Mouse (Mus musculus) liver, embryonic 16.5 days (tissue): ENCODE data around the gene Gins1. TPM values are rescaled to one million over a fixed set of nuclear protein-coding genes. Genes with fewer than 3 reads are reported as not detected.

Experiments used
- ATAC-seq: fragments of 200-750 bp; cut with Nextera tagmentation; 2 replicates; pipeline ENCODE4 v1.8.0; 2017; ENCODE audit warnings: low read depth, mild to moderate bottlenecking, moderate number of reproducible peaks, moderate library complexity
- H3K27ac ChIP-seq: fragments of 300-500 bp; sonication (generic); 2 replicates; pipeline ENCODE4 v1.5.1; 2014; ENCODE audit warnings: mild to moderate bottlenecking, low read length
- H3K27me3 ChIP-seq: fragments of 300-500 bp; sonication (generic); 2 replicates; pipeline ENCODE4 v1.6.1; 2014; ENCODE audit warnings: low read depth, low read length, mixed read lengths; ENCODE audit not compliant: control insufficient read depth, insufficient read depth
- H3K36me3 ChIP-seq: fragments of 300-500 bp; sonication (generic); 2 replicates; pipeline ENCODE4 v1.6.1; 2014; ENCODE audit warnings: mild to moderate bottlenecking; ENCODE audit not compliant: control insufficient read depth, insufficient read depth
- H3K4me1 ChIP-seq: fragments of 300-500 bp; sonication (generic); 2 replicates; pipeline ENCODE4 v1.6.1; 2014; ENCODE audit warnings: low read depth, low read length, mixed read lengths; ENCODE audit not compliant: control insufficient read depth
- H3K4me2 ChIP-seq: fragments of 300-500 bp; sonication (generic); 2 replicates; pipeline ENCODE4 v1.6.1; 2014; ENCODE audit warnings: low read depth, low read length, mixed read lengths
- H3K4me3 ChIP-seq: fragments of 300-500 bp; sonication (generic); 2 replicates; pipeline ENCODE4 v1.5.1; 2014; ENCODE audit warnings: low read depth, mild to moderate bottlenecking, low read length
- H3K9ac ChIP-seq: fragments of 300-500 bp; sonication (generic); 2 replicates; pipeline ENCODE4 v1.6.1; 2014; ENCODE audit warnings: low read depth, low read length
- H3K9me3 ChIP-seq: fragments of 300-500 bp; sonication (generic); replicated peaks from 2 replicates; pipeline ENCODE4 v1.6.1; 2016; ENCODE audit warnings: low read length; ENCODE audit not compliant: control insufficient read depth
- WGBS: fragments of 180-500 bp; shearing (Covaris S2); extraction: QIAGEN DNeasy Blood & Tissue Kit; methylation state at CpG from one replicate; pipeline ENCODE4 v1.1.7; 2014; ENCODE audit not compliant: insufficient replicate concordance; 5-methylcytosine and 5-hydroxymethylcytosine counted together
- polyA plus RNA-seq: library from polyadenylated mRNA; unstranded; fragments of >200 nt; fragmentation: Nextera tagmentation; extraction: Ambion mirVana; gene quantifications from 2 replicates; pipeline ENCODE4 v1.2.1, GENCODE M21; 2015

The Gins1 gene
- polyA plus RNA-seq, 1 experiment from 2014 or later, result 24.4 TPM

DNA sequence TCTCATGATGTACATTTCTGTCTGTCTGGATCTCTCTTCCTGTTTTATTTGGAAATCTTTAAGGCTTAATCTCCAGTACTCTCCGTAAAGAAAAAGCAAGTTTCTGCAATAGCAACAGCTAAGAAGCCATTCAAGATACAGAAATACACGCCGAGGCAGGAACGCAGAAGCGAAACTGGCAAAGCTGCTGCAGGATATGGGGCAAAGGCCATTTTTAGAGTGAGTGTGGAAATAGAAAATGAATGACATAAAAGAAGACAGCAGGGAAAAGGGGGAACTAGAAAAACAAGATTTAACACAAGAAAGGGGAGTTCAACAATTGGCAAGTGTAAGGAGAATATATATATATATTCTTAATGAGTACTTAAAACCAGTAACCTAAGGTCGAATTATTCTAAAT is 16.5 kb downstream of the Gins1 start:
- Histone ChIP-seq H3K4me2 (no peak overlapping the region), H3K4me3 (no peak overlapping the region), H3K36me3 (peaks cover 11% of the 10 kb centered on the region), H3K9ac (no peak overlapping the region), H3K27me3 (no peaks in the 10 kb centered on the region), H3K4me1 (no peaks in the 10 kb centered on the region), H3K27ac (no peak overlapping the region), H3K9me3 (no peaks in the 10 kb centered on the region)
- 79% methylated on average over 6 of the region's 6 CpGs for WGBS
- no peak for ATAC-seq

DNA sequence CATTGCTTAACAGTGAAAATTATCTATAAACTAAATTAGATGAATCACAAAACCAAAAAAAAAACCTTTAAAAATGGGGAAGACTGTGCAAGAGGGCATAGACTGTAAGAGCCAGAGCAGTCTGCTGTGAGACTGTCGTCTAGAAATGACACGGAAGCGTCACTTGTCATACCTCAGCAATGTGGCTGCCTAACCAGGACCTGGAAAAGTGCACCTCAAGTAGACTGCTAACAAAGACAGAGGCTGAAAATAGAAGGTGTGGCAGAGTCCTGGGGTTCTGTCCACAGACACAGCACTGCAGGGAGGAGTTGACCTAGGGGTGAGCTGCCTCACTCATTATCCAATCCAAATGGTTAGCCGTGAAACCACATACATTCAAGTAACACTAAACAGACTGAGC is 17.0 kb downstream of the Gins1 start:
- H3K27me3 ChIP-seq, result no peaks in the 10 kb centered on the region
- peaks cover 10% of the 10 kb centered on the region for H3K36me3 ChIP-seq
- no peak overlapping the region for H3K27ac ChIP-seq
- H3K4me3 ChIP-seq, result no peak overlapping the region
- WGBS, result 84% methylated on average over 4 of the region's 4 CpGs
- no peak for ATAC-seq
- H3K9me3 ChIP-seq, result no peaks in the 10 kb centered on the region
- H3K4me2 ChIP-seq, result no peak overlapping the region
- H3K4me1 ChIP-seq, result no peaks in the 10 kb centered on the region
- no peak overlapping the region for H3K9ac ChIP-seq

DNA sequence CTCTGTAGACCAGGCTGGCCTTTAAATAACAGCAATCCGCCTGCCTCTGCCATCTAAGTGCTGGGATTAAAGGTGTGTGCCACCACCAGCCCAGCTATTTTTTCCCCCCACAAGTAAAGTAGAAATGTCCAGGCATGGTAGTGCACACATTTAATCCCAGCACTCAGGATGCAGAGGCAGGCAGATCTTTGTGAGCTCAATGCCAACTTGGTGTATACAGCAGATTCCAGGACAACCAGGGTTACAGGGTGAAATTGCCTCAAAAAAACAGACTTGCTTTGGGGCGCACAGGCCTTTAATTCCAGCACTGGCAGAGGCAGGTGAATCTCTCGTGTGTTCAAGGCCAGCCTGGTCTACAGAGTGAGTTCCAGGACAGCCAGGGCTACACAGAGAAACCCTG is 17.8 kb downstream of the Gins1 start:
- H3K36me3 ChIP-seq, result peaks cover 10% of the 10 kb centered on the region
- no peak overlapping the region for H3K4me2 ChIP-seq
- no peak overlapping the region for H3K9ac ChIP-seq
- no peak overlapping the region for H3K4me3 ChIP-seq
- 74% methylated on average over 3 of the region's 3 CpGs for WGBS
- no peak for ATAC-seq
- H3K27me3 ChIP-seq, result no peaks in the 10 kb centered on the region
- no peak overlapping the region for H3K27ac ChIP-seq
- no peaks in the 10 kb centered on the region for H3K4me1 ChIP-seq
- H3K9me3 ChIP-seq, result no peaks in the 10 kb centered on the region

DNA sequence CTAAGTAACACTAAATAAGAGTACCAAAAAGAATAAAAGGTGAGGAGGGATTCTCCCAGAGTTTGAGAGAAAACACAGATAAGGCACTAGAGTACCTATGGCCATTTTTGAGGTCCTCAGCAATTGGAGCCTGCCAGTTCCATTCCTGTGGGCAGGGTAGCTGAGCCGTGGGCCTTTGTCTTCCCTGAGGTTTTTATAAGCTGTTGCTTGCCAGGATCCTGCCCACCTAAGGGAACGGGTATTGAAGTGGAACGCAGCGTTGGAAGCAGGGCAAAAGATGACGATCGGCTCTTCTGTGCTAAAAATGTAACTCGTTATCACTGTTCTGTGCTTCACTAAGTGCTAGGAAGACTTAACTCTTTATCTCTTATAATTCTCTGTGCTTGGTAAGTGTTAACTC is 18.3 kb downstream of the Gins1 start:
- Histone ChIP-seq H3K27me3 (no peaks in the 10 kb centered on the region), H3K4me2 (no peak overlapping the region), H3K4me1 (no peaks in the 10 kb centered on the region), H3K4me3 (no peak overlapping the region), H3K9ac (no peak overlapping the region), H3K36me3 (peaks cover 8% of the 10 kb centered on the region), H3K9me3 (no peaks in the 10 kb centered on the region), H3K27ac (no peak overlapping the region)
- WGBS, result 45% methylated on average over 7 of the region's 7 CpGs
- no peak for ATAC-seq

DNA sequence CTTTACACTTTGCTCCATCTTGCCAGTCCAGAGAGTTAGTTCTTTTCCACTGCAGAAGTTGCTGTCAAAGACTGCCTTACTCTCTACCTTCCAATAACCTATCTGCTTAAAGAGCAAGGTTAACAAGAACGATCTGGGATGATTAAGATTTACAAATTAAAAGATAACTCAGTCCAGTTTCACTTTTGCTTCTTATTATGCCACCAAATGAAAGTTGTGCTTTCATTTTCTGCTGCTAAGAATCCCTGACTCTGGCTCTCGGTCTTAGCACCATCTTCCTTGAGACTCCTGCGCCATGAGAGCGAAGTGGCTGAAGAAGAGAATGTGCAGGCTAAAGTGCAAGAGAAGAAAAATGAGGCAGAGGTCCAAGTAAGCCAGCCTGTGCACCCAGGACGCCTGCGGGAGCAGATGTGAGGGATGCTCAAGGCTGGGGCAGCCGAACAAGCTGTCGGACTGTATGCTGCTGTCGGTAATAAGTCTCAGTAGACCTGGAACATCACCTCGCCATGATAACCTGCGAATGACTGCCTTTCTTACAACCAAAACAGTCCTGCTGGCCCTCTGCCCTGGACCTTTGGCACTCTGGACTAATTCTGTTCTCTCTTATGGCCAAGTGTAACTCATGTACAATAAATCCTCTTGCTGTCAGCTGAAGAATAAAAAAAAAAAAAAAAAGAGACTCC is 22.0 kb downstream of the Gins1 start:
- H3K4me1 ChIP-seq, result no peaks in the 10 kb centered on the region
- no peak overlapping the region for H3K4me2 ChIP-seq
- H3K9ac ChIP-seq, result no peak overlapping the region
- peaks cover 11% of the 10 kb centered on the region for H3K36me3 ChIP-seq
- 89% methylated on average over 11 of the region's 11 CpGs for WGBS
- H3K27me3 ChIP-seq, result no peaks in the 10 kb centered on the region
- no peaks in the 10 kb centered on the region for H3K9me3 ChIP-seq
- no peak overlapping the region for H3K4me3 ChIP-seq
- no peak for ATAC-seq
- no peak overlapping the region for H3K27ac ChIP-seq

DNA sequence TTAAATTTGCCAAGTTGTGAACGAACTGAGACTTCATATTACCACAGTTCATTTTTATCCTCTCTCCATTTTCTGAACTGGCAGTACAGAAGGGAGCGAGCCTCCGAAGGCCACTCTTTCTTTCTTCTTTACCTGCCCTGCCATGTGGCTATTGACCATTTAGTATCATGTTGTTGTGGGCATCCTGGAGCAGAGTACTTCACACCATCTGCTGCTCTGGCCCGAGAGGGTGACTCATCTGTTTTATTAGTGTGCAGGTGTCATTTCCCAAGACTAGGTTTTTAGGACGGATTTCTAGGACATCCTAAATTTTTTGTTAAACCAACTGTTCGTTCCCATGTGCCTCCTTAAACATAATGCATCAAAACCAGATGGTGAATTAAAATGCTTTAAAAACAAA is 24.0 kb downstream of the Gins1 start:
- Histone ChIP-seq H3K9me3 (no peaks in the 10 kb centered on the region), H3K4me3 (no peak overlapping the region), H3K36me3 (peaks cover 12% of the 10 kb centered on the region), H3K9ac (no peak overlapping the region), H3K27me3 (no peaks in the 10 kb centered on the region), H3K4me1 (no peaks in the 10 kb centered on the region), H3K4me2 (no peak overlapping the region), H3K27ac (no peak overlapping the region)
- WGBS, result 77% methylated on average over 6 of the region's 6 CpGs
- ATAC-seq, result no peak

DNA sequence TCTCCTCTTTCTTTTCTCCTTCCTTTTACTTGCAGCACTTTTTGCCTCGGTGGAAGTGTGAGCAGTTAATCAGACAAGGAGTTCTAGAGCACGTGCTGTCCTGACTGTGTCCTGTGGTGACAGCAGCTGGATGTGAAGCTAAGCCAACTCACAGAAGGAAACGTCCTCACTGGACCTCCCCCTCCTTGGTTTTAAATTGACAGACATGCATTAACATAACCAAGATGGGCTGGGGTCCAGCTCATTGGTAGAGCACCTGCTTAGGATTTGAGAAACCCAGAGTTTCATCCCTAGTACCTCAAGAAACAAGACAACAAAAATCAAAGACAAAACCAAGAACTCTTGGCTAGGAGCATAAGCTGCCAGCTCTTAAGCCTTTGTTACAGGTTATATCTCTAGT is 25.6 kb downstream of the Gins1 start:
- WGBS, result 61% methylated on average over 3 of the region's 3 CpGs
- no peaks in the 10 kb centered on the region for H3K9me3 ChIP-seq
- peaks cover 12% of the 10 kb centered on the region for H3K36me3 ChIP-seq
- H3K27ac ChIP-seq, result no peak overlapping the region
- ATAC-seq, result no peak
- H3K4me3 ChIP-seq, result no peak overlapping the region
- no peaks in the 10 kb centered on the region for H3K27me3 ChIP-seq
- no peaks in the 10 kb centered on the region for H3K4me1 ChIP-seq
- H3K4me2 ChIP-seq, result no peak overlapping the region
- no peak overlapping the region for H3K9ac ChIP-seq

DNA sequence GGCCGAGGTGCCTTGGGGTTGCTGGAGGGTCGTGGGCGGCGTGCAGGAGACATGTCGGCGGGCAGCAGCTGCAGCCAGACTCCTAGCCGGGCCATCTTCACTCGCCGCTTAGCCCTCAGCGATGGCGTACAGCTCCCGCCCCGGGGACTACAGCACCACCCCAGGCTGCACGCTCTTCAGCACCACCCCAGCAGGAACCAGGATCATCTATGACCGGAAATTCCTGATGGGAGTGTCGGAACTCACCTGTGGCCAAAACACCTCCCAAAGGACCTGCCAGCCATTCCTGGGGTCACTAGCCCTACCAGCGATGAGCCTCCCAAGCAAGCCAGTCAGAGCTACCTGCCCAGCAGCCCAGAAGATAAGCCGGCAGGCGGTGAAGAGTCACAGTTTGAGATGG is 28.3 kb downstream of the Gins1 start:
- no peak for ATAC-seq

DNA sequence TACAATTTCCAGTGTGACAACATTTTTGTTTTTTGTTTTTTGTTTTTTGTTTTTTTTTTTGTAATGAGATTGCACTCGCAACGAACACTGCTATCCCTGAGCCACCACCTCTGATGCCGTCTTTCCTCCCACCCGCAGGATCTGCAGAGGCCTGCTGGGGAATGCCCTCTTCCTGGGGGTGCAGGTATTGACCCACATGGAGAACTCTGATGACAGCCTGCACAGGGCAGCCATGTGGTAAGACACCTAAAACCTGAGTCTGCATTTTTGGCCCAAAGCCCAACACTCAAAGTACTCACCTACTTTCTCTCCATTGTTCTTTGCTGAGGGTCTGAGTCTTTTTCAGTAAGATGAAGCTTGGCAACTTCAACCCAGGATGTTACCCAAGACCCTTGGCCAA is 29.5 kb downstream of the Gins1 start:
- Histone ChIP-seq H3K9me3 (no peaks in the 10 kb centered on the region), H3K9ac (no peak overlapping the region), H3K36me3 (peaks cover 16% of the 10 kb centered on the region), H3K4me2 (no peak overlapping the region), H3K27ac (no peak overlapping the region), H3K4me3 (no peak overlapping the region), H3K27me3 (no peaks in the 10 kb centered on the region), H3K4me1 (no peaks in the 10 kb centered on the region)
- WGBS, result 86% methylated on average over 4 of the region's 4 CpGs
- no peak for ATAC-seq

More for the DNA sequence above, 28.3 kb downstream of the Gins1 start:
- H3K4me3 ChIP-seq, result no peak overlapping the region
- peaks cover 16% of the 10 kb centered on the region for H3K36me3 ChIP-seq
- no peaks in the 10 kb centered on the region for H3K27me3 ChIP-seq
- H3K4me1 ChIP-seq, result no peaks in the 10 kb centered on the region
- no peak overlapping the region for H3K27ac ChIP-seq
- no peaks in the 10 kb centered on the region for H3K9me3 ChIP-seq
- WGBS, result 89% methylated on average over 19 of the region's 19 CpGs
- no peak overlapping the region for H3K9ac ChIP-seq
- H3K4me2 ChIP-seq, result no peak overlapping the region
